Mouse (Mus musculus) retina, embryonic 14.5 days (tissue): ENCODE data around the gene Asah2.

Experiments used
- DNase-seq: peaks from one replicate; pipeline ENCODE4 v3.0.0-alpha.2; 2015; ENCODE audit warnings: low spot score

Gene Asah2

DNA sequence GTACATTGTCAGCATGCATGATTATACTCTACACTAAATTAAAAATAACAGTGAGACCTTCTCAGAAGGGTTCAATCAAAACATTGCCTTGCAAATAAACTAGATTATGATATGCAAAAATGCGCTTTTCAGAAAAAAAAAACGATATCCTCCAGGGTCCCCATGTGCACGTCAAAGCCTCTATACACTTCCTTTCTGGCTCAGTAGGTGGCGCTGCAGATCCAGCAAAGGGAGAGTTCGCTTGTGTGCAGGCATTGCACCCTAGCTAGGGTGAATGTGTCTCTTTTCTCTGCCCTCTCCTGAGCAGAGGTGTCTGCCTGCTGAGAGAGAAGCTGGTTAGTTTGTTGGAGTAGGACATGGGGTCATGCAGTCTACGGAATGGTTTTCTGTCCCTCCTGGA is 136.0 kb downstream of the Asah2 start:
- DNase-seq: peak; percentile 87

DNA sequence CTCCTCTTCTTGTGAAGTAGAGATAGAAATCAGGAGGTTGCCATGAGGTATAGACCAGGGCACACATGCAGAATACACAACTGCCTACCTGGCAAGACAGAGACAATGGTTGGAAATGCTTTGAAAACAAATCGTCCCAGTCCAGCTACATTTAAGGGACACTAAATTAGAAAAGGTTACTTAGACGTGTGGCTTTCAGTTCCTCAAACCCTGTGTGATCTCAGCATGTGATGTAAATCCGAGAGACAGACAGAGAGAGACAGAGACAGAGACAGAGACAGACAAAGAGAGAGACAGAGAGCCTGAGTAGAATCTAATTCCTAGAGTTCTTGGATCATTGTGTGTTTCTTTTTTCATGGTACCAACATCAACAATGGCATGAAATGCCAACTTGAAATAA is 136.6 kb downstream of the Asah2 start:
- no peak for DNase-seq

DNA sequence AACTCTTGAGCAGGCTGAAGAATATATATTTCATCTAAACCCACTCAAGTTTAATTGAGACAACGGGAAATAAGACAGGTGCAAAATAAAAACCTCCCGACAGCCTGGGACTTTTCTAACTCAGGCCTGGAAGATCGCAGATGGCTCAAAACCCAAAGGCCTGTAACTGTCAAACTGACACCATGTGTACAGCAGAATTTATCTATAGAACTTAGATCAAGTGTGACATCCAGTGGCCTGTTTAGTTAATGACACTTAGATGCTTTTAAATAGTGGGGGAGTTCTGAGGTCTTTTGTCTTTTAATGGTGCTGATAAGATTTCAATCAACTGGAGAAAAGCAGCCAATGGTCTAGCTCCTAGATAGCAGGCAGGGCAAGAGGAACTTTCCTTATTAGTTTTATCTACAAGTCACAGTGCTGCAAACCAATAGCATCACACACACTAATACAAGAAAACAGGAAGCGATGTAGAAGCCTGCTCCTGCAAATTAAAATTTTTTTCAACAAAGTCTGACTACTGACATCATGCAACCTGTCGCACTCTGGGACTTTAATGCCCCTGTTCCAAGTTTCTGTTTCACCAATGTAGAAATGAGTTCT is 140.0 kb downstream of the Asah2 start:
- DNase-seq: peak; percentile 68

DNA sequence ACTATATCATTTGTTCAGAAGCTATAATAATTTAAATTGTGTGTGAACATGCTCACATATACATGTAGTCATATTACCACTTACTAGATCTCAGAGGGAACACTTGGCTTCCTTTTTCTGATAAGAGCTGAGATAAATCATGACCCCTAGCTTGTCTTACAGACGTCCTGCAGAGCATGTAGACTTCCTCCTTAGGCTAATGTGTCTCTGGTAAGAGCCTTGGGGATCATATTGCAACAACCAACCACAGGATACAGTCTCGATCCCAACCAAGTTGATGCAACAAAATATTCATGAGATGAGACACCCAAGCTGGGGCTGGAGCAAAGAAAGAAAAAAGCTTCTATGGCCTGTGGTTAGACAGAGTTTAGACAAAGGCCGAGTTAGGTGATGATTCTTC is 144.9 kb downstream of the Asah2 start:
- DNase-seq: no peak

DNA sequence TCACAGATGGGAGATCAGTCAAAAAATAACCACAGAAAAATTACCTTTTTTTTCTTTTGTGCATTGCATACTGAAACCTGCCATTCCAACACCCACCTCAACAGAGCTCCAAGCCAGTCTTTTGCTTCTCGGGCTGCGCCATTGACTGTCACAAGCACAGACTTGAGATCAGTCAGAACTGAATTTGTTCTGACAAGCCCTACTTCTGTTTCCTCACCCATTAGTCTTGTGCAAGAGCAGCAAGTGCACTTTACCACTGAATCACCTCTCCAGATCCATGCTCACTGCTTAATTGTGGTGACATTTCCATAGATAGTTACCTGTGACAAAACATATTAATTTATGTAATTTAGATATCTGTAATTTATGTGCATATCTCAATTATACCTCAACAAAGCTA is 147.6 kb downstream of the Asah2 start:
- no peak for DNase-seq

DNA sequence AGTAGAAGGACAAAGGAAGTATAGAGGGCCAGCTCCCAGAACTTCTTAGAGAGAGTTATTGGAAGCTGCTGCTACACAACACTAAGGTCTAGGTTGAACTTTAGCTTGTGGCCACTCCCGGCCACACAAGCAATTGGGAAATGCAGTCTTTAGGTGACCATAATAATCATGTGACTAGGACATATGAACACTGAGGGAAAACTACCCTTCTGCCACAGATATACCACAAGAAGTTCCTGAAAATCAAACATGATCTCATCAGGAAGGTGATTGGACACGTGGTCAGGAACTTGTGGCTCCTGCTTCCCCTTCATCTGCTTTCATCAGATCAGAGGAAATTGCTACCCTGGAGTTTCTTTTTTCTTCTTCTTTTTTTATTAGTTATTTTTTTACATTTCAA is 151.7 kb downstream of the Asah2 start:
- DNase-seq: no peak

DNA sequence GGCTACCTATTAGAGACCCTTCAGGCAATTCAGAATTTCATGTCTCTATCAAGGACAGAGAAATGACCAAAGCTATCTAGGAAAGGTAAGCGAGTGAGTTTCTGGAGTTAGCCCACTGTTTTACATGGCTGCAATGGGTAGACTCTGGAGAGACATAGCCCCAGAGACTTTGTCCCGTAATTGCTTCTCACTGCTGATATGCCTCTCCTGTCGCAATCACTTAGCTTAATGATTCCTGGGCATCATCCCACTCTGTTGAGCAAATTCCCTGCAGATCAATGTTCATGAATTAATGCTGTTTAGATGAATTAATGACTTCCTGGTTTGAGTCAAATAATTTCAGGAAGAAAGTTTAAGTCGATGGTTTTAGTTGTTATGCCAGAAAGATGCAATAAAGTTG is 153.3 kb downstream of the Asah2 start:
- DNase-seq: no peak

DNA sequence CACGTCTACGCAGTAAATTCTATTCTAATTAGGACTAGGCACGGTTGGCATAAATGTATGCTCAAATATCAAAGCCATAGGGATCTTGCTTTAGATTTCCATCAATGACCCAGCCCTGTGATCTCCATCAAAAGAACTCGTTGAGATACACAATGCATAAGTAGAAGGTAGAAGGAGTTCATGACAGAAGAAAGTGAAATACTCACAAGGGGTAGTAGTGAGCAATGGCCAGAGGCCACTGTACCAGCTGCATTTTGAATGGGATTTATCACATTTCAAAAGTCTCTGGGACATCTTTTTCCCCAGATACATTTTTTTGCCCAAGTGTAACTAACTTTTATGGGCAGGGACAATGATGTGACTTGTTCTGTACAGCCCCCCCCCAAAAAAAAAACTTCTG is 153.7 kb downstream of the Asah2 start:
- DNase-seq: no peak

DNA sequence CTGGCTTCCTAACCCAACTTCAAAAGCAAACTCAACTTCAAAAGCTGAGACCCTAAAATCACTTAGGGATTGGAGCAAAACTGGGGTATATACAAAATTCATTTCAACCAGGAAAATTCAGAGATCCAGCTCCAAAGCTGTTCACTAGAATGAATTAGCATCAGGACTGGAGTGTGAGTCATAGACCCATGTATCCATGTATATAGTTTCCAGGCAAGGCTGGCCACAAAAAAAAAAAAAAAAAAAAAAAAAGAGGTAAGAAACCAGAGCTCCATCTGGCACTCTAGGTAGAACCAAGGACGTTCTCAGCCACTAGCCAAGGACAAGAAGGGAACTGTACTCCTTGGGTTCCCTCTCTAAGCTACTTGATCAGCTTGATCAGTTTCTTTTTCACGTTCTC is 154.2 kb downstream of the Asah2 start:
- no peak for DNase-seq

DNA sequence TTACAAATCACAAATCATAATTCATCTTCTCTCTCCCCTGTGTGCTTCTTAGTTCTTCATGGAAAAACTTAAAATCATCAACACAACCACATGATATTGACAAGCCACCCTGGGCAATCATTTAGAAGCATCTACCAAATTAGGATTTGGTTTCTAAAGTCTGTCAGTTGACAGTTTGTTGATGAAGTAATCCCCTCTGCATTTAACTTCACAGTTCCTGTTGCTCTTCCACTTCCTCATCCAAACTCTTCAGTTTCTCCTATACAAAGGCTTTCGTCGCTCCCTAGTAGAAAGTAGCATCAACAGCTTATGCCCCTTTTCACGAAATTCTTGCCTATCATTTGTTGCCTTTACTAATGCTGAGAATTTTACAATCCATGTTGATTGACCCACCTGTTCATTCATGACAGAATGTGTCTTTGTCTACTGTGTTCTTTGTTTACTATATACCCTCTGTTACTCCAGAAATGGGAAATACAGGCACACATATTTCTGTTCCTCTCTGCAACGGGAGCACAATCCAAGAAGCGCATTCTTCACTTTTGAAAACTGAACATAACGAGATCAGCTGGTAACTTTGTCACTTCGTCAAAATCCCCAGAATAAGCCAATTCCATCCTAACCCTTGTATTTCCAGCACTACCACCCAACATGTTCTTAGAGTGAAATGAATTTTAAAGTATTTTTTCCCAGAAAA is 157.1 kb downstream of the Asah2 start:
- DNase-seq: no peak
